Mouse (Mus musculus) left cerebral cortex, postnatal 14 days (tissue): ENCODE results near the gene Cacna1s. TPM values are rescaled to one million over a fixed set of nuclear protein-coding genes. Genes with fewer than 3 reads are reported as not detected.

Experiments
- DNase-seq, 2 experiments: peaks; one replicate each; pipeline ENCODE4 v3.0.0; 2021 to 2022; ENCODE audit warnings: low spot score in 2 of 2, mixed read lengths in 1 of 2
- intact Hi-C: fragments of 180-260 bp; cut with DNase I; formaldehyde crosslinking; loops from one replicate; pipeline ENCODE4 v1.15.1; 2025
- total RNA-seq, 2 experiments: library from RNA; stranded (reverse); gene quantifications; 2 replicates each; pipeline ENCODE4 v1.2.3; 2021

The Cacna1s gene
- total RNA-seq, 2 experiments from 2014 or later = 1.0 to 1.1 TPM

DNA sequence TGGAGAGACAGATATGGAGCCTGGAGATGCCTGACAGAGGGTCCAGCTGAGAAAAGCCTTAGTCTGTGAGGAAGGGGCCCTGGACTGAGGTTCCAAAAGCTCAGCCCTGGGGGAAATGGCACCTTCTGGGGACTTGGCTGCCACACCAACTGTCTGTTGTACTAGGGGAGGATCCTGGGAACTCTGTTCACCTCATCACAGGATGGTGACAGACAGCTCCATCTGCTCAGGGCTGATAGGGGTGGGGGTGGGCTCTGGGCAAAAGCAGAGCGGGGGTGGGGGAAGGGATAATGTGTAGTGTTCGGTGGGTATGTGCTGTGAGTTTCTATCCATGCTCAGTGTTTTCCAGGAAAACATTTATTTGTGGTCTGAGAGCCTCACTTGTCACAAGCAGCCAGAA, 50.4 kb downstream of the Cacna1s start:
- intact Hi-C loops = no loop called here
- no peak for DNase-seq

DNA sequence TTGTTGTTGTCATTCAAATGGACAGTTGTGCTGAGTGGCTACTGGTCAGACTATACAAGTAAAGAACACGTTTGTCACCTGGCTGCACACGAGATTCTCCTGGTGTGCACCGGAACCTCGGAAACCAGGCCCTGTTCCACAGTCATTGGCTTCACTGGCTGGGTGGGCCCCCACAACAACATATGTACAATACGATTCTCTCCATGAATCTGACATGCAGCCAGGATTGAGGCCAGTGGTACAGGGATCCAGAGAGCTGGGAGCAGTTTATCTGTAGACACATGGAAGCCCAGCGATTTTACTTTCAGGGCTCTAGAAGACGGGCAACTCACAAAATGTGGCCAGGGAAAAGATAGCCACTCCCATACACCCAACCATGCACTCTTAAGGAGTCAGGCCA, 51.1 kb downstream of the Cacna1s start:
- no peak for DNase-seq
- intact Hi-C loops = no loop called here

DNA sequence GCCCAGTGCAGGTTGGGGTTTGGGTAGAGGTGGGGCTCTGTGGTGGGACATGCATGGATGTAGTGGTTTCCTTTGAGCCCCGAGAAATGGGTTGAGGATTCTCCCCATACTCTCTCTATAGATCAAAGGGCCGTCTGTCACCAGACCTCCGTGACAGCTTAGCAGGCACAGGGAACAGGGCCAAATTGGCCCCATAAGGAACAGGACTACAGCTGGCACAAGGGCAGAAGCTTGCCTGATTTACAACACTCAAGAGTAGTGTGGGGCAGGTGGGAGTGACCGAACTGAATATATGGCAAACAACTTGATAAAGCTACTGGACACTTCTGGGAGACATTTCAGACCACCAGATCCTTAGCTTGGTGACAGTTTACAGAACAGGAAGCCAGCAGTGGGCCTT, 52.2 kb downstream of the Cacna1s start:
- intact Hi-C loops = no loop called here
- DNase-seq = no peak

DNA sequence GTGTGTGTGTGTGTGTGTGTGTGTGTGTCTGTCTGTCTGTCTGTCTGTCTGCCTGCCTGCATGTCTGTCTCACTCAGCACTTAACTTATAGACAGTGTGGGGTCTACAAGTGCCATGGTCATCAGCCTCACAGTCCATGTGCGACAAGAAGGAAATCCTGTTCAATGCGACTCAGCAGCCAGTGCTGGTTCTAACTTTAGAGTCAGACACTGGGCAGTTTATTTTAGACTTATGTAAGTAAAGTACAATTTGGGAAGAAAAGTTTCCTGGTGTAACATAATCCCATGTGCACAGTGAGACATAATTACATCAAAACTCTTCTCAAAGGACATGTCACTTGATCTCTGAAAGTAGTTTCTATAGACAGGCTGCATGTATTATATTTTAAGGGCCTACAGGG, 56.9 kb downstream of the Cacna1s start:
- DNase-seq = no peak
- intact Hi-C loops = no loop called here

DNA sequence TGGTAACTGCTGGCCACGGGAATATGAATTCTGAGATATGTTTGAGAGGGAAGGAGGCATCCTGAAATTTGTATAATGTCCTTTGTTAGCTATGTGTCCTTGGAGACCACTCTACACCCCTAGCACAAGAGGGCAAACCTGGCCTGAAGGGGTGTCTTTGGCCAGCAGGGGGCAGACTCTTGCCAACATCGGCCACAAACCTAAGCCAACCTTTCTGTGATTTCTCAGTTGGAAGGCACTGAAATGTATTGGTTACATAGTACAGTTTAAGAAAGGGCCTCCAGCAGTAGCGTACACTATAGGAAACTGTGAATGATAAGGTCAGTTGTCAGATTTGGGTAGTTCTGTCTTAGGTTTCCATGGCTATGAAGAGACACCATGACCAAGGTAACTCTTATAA, 63.6 kb downstream of the Cacna1s start:
- intact Hi-C loops = loop anchor here (5.0 kb wide), 1 partner anchor 46 kb away; no protein-coding TSS in a partner anchor
- peak in 1 of 2 experiments; percentile 70 for DNase-seq

DNA sequence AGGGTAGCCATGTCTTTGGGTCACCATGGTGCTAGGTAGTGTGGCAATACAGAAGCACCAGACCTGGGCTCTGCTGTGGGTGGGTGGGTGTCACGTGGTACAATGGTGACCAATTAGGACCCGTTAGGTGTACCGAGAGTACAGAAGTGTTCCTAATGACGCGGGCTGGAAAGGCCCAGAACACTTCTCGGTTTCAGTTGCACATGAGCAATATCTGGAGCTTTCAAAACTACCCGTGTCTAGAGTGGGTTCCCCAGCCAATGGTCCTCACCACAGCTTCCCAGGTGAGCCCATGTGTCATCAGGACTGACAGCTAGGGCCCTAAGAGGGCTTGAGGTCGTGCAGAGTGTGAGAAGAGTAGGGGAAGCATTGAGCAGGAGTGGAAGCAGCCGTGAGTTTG, 64.5 kb downstream of the Cacna1s start:
- intact Hi-C loops = loop anchor here (5.0 kb wide), 1 partner anchor 45 kb away; no protein-coding TSS in a partner anchor
- no peak for DNase-seq

DNA sequence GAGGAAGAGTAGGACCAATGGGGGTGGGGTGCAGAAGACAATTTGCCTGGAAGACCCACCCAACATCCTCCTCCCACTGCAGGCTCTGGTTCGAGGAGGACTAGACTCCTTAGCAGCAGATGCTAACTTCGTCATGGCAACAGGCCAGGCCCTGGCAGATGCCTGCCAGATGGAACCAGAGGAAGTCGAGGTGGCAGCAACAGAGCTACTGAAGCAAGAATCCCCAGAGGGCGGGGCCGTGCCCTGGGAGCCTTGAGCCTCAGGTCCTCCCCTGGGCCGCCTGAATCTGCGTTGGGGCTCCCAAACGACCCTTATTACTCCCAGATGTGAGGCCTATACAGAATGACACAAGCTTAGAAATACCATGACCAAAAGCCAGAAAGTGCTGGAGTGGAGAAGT, 66.3 kb downstream of the Cacna1s start:
- intact Hi-C loops = loop anchor here (5.0 kb wide), 1 partner anchor 43 kb away; no protein-coding TSS in a partner anchor
- peak; percentile 84 to 90 for DNase-seq

DNA sequence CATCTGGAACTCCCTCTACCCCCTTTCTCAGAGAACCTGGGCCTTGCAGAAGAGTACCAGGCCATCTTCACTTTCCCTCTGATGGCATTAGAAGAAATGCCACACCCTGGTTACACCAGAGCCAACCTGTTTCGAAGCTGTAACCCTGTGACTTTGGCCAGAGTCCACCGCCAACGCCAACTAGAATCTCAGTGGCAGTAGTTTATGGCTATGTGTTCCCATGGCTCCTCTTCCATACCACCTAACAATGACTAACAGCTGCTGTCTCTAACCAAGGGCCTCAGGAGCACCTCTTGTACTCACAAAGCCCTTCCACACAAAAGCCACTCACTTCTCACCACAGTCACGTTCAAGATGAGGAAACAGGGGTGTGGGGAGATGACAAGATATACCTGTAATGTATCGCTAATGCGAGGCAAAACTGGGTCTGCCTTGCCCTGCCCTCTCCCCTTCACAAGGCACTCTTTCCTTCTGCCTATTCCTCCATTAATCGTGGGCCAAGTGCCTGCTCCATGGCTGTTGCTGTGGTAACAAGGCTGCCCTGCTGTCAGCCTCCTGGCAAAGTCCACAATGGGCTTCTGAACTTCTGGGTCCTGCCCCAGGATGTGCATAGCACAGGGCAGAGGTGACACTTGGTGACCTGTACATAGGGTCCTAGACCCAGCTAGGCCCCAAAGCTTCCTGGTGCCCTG, 67.2 kb downstream of the Cacna1s start:
- no peak for DNase-seq
- intact Hi-C loops = loop anchor here (5.0 kb wide), 1 partner anchor 43 kb away; no protein-coding TSS in a partner anchor

DNA sequence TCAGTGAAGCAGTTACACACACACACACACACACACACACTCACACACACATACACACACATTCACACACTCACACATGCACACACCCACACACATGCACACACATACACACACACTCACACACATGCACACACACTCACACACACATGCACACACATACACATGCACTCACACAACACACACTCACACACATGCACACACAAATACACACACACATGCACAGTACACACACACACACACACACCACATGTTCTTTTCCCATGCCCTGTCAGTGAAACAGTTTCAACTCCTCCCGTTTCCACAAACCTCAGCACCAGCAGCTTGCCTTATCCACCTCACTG, 67.7 kb downstream of the Cacna1s start:
- intact Hi-C loops = no loop called here
- no peak for DNase-seq

DNA sequence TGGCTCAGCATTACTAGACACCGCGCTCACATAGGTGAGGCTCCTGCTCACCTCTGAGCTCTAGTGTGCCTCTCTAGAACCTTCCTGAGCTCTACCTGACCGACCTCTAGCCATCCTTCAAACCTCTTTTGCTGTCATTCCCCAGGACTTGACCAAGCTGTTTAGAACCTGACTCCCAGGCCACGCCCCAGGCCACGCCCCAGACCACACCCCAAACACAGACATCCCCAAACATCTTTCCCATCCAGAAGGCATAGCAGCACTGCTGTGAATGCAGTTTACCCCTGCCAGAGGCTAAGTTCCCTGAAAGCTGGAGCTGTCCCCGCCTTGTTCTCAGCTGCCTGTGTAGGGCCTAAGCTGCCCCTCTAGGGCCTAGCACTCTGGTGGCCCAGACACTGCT, 68.2 kb downstream of the Cacna1s start:
- intact Hi-C loops = no loop called here
- DNase-seq = no peak

DNA sequence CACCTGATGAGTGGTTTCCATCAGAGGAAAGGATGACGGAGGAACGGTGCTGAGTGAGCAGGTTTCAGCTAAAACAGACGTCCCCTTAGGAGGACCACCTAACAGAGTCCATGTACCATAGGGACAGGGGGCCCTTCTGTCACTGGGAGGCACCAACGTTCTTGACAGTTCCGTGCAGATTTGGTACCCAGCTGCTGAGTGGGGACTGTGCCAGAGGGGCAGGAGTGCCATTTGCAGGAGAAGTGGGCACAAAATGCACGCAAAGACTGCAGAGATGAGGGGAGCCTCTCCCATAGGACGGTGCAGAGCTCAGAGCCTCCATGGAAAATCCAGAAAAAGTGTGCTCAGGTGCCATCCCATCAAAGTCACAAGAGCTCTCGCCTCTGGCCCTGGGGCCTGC, 69.5 kb downstream of the Cacna1s start:
- DNase-seq = no peak
- intact Hi-C loops = no loop called here

DNA sequence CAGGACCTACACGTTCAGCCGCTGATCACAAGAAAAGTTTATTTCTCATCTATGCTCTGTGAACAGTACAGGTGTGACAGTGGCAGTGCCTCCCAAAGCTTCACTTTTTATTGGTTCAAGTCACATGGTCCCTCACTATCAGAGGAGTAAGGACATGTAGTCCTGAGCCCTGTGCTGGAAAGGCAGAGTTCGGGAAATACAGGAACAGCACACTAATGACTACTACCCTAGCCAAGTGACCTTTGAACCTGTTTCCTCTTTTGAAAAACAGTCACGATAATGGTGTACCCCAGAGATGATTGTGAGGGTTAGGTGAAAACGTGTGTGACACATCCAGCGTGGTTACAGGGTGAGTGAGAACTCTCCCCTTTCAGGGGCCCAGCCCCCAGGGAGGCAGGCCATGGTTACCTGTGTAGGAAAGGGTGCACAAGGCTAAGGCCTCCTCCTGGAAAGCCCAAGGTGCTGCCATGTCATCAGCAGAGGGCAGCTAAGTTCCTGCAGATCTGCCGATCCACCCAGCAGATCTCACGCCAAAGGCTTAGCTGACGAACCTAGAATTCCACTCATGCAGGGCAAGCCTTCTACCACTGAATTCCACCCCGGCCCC, 73.7 kb downstream of the Cacna1s start:
- intact Hi-C loops = no loop called here
- DNase-seq = no peak

DNA sequence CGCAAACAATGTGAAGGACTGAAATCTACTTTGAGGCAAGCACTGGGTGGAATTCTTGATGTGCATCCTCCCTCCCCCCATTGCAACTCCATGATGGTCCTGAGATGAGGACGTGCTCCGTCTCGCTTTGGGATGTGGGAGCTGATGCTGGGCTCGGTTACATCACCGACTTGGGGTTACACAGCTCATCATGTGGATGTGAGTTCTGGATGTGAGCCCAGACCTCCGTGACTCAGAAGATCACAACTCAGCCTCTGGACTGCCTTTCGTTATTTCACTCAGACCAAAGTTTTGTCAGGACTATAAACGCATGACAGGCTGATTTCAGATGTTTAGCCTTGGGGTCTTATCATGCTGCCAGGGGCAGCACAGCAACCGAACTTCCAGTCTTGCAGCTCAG, 74.3 kb downstream of the Cacna1s start:
- intact Hi-C loops = no loop called here
- no peak for DNase-seq

DNA sequence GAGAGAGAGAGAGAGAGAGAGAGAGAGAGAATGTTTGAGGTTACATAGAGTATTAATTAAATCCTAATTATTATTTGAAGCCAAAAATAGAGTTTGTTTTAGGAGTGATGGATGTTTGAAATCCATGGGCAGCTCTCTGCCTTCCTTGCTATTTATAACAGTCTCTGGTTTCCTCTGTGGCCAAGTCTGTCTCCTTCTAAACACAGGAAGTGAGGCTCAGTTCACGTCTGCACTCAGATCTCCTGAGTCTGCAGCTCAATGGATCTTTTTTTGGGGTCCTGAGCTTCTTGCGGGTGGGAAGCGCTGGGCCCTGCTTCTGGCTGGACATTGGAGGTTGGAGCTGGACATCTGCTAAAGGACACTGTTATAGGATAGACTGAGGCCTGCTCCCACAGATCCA, 75.3 kb downstream of the Cacna1s start:
- intact Hi-C loops = no loop called here

DNA sequence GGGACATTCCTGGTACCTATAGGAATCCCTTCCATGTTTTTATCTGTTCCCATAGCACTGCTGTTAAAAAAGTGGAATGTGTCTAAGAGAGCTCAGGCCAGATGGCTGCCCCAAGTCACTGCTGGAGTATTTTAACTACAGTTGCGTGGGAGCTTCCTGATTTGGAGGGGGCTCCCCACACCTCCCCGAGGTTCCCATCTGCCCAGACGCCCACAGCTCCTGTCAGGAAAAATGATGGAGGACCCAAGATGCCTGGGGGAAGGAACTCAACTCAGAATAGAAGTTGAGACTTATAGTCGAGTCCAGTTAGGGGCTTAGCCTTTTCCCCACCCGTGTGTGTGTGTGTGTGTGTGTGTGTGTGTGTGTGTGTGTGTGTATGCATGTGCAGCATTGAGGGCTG, 75.9 kb downstream of the Cacna1s start:
- DNase-seq = peak; percentile 81 to 87
- intact Hi-C loops = no loop called here

More for the DNA sequence above, 75.3 kb downstream of the Cacna1s start:
- no peak for DNase-seq

DNA sequence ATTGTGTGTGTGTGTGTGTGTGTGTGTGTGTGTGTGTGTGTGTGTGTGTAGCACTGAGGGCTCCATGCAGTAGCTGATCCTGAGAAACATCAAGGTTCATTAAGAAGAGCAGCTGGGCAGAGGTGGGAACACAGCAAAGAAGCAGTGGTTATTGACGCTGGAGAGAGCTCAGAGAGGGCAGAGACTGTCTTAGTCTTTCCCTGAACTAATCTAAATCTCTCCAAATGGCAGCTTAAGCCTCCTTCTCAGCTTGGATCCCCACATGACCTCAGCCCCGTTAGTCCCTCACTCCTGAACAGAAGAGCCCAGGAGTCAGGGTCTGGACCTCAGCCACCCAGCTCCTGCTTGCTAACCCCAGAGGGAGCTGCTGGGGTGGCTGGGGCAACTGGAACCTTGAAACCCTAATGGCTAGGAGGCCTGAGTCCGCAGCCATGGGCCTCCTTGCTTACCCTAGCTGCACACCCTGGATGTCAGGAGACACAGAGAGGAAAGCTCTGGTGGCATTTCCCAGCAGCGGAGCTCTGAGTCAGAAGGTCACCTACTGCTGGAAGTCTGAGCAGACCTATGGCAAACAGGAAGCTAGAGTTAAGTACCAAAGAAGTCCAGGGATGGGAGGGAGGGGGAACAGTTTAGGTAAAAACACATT, 76.5 kb downstream of the Cacna1s start:
- no peak for DNase-seq
- intact Hi-C loops = no loop called here

DNA sequence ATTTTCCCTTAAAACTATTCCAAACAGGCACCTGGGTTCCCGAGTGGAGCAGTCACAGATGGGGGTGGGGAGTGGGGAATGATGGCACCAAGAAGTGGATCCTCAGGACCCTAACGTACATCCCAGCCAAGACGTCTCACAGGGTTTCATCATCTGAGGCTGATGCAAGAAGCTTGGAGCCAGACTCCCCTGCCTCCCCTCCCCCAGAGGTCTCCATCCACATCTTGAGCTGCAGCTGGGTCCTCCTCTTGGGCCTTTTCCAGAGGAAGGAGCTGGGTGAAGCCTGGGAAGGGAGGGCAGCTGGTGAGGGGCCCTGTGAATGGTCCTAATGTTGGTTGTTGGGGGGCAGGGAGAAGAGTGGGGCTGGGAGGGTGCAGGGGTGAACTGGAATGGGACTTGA, 77.6 kb downstream of the Cacna1s start:
- DNase-seq = no peak
- intact Hi-C loops = loop anchor here (5.0 to 10.0 kb wide), 2 partner anchors 73 to 495 kb away; partner anchors contain the start of gene Zfp281

DNA sequence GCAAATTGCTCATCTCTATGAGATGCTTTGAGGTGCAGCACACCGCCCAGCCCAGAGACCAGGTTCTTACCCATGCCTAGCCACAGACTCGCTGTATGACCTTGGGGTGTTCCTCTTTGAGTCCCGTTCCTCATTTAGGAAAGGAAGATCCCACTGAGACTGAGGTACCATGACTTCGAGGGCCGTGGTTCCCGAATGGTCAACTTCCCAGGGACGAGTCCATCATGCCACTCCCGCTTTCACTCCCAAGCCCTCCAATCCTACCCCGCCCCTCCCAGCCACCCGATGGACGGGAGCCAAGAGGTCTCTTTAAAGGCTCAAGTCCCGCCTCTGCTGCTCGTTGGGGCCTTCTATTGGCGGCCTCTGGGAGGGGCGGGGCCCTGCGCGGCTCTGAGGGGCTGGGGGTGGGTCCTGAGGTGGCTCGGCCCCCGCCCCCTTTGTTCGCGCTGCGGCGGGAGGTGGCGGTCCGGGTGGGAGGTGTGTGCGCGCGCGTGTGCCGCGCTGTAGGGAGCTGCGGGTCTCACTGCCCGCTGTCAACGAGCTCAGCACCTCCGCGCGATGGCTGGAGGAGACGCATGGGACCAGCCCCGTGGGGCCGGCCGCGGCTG, 78.5 kb downstream of the Cacna1s start, which contains the start of gene Kif21b:
Kif21b (plus strand) TSS at position 439 of the 608 bp plus-strand sequence.
- peak; percentile 92 to 94 for DNase-seq
- intact Hi-C loops = loop anchor here (5.0 to 10.0 kb wide), 2 partner anchors 74 to 494 kb away; partner anchors contain the start of gene Zfp281

DNA sequence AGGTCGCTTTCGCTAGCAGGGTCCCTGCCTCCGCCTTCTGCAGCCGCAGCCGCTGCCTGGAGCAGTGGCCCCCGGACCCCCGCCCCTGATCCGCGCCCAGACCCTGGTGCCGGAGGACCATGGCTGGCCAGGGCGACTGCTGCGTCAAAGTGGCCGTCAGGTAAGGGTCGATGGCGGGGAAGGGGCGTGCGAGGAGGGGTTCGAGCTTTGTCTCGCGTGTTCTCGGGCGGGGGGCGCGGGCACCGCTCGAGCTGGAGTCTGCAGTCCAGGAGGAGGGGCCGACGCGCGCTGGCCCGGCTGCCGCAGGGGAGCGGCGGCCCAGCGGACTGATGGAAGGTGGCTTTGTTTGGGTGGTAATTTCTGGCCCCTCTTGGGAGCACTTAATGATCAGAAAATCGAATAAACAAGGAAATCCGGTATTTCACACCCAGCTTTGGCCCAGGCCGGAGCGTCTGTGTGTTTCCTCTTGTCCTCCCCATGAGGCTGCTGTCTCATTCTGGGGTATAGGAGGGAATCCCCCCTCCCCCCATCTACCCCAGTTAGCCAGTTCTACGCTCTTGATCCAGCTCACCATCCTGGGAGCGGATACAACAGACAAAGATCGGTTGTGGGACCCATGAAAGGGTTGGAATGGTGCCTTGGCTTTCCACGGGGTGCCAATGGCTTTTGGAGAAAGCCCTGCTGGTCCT, 79.2 kb downstream of the Cacna1s start:
- no peak for DNase-seq
- intact Hi-C loops = loop anchor here (5.0 to 10.0 kb wide), 2 partner anchors 74 to 493 kb away; partner anchors contain the start of gene Zfp281
